Mouse (Mus musculus) ES-Bruce4 (cell line): ENCODE measurements around the gene Ntn1.

ENCODE experiments used
- CTCF ChIP-seq: IDR thresholded peaks from one replicate; pipeline ENCODE4 v1.8.1; 2011; ENCODE audit warnings: low read depth, low read length
- EP300 ChIP-seq: IDR thresholded peaks from 2 replicates; pipeline ENCODE4 v1.6.1; 2011; ENCODE audit warnings: low read depth, low read length; ENCODE audit not compliant: insufficient read depth
- POLR2A ChIP-seq: IDR thresholded peaks from one replicate; pipeline ENCODE4 v1.8.1; 2011; ENCODE audit warnings: low read length; ENCODE audit not compliant: insufficient read depth

DNA sequence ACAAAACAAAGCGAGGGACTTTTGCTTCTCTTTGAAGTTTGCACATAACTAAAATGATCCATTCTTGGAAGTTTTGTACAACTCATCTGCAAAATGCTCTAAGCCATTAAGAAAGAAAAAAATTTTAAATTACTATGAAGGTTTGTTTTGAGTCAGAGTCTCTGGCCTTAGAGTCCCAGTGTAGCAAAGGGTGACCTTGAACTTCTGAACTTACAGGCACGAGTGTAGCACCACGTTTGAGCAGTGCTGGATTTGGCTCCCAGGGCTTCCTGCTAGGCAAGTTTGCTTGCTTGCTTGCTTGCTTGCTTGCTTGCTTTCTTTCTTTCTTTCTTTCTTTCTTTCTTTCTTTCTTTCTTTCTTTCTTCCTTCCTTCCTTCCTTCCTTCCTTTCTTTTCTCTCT is 16.4 kb upstream of the Ntn1 start:
- TF ChIP-seq CTCF (no peak), POLR2A (no peak), EP300 (no peak)
